Mouse (Mus musculus) forebrain, embryonic 12.5 days (tissue): Measurements from ENCODE around the gene Ankrd66. TPM values are rescaled to one million over a fixed set of nuclear protein-coding genes. Genes with fewer than 3 reads are reported as not detected.

Experiments
- ATAC-seq: fragments of 200-750 bp; cut with Nextera tagmentation; 2 replicates; pipeline ENCODE4 v1.8.0; 2017; ENCODE audit warnings: moderate TSS enrichment; ENCODE audit not compliant: low FRiP score
- H3K27ac ChIP-seq: fragments of 300-500 bp; sonication (generic); 2 replicates; pipeline ENCODE4 v1.5.1; 2016; ENCODE audit warnings: mild to moderate bottlenecking
- H3K27me3 ChIP-seq: fragments of 300-500 bp; sonication (generic); 2 replicates; pipeline ENCODE4 v1.6.1; 2016; ENCODE audit warnings: mild to moderate bottlenecking
- H3K36me3 ChIP-seq: fragments of 300-500 bp; sonication (generic); replicated peaks from 2 replicates; pipeline ENCODE4 v1.6.1; 2016; ENCODE audit warnings: mild to moderate bottlenecking
- H3K4me1 ChIP-seq: fragments of 300-500 bp; sonication (generic); 2 replicates; pipeline ENCODE4 v1.6.1; 2016
- H3K4me2 ChIP-seq: fragments of 300-500 bp; sonication (generic); 2 replicates; pipeline ENCODE4 v1.6.1; 2016; ENCODE audit warnings: mild to moderate bottlenecking, moderate library complexity
- H3K4me3 ChIP-seq: fragments of 300-500 bp; sonication (generic); replicated peaks from 2 replicates; pipeline ENCODE4 v1.5.1; 2016; ENCODE audit warnings: mild to moderate bottlenecking
- H3K9ac ChIP-seq: fragments of 300-500 bp; sonication (generic); 2 replicates; pipeline ENCODE4 v1.6.1; 2016; ENCODE audit warnings: mild to moderate bottlenecking
- H3K9me3 ChIP-seq: fragments of 300-500 bp; sonication (generic); 2 replicates; pipeline ENCODE4 v1.6.1; 2016
- WGBS: fragments of 180-500 bp; shearing (Covaris S2); methylation state at CpG from one replicate; pipeline ENCODE4 v1.1.7; 2016; 5-methylcytosine and 5-hydroxymethylcytosine counted together
- polyA plus RNA-seq: library from polyadenylated mRNA; unstranded; fragments of >200 nt; fragmentation: Nextera tagmentation; extraction: Ambion mirVana; gene quantifications from 2 replicates; pipeline ENCODE4 v1.2.1, GENCODE M21; 2016

The Ankrd66 gene
- polyA plus RNA-seq, result not detected in 2 replicates

GRCm38 (mm10) chr17:43543539-43543938, at the start of gene Ankrd66:
Gene Ankrd66 (minus strand): TSS chr17:43543639.
- H3K36me3 ChIP-seq, result no peaks in the 10 kb centered on the region
- ATAC-seq, result no peak
- no peaks in the 10 kb centered on the region for H3K27me3 ChIP-seq
- no peak within 1 kb of the TSS for H3K4me3 ChIP-seq
- H3K4me1 ChIP-seq, result no peaks in the 10 kb centered on the region
- 78% methylated on average over 1 of the region's 1 CpGs for WGBS
- no peaks in the 10 kb centered on the region for H3K9me3 ChIP-seq
- no peak within 1 kb of the TSS for H3K27ac ChIP-seq
- H3K4me2 ChIP-seq, result no peak within 1 kb of the TSS
- no peak within 1 kb of the TSS for H3K9ac ChIP-seq

GRCm38 (mm10) chr17:43592296-43593291, 49.2 kb upstream of the Ankrd66 start:
- no peak overlapping the region for H3K4me2 ChIP-seq
- H3K27me3 ChIP-seq, result no peaks in the 10 kb centered on the region
- no peak for ATAC-seq
- H3K27ac ChIP-seq, result no peak overlapping the region
- 89% methylated on average over 21 of the region's 21 CpGs for WGBS
- 0 out of 2 replicates have a peak, but pooled peaks cover 4% of the 10 kb centered on the region for H3K9me3 ChIP-seq
- no peak overlapping the region for H3K9ac ChIP-seq
- H3K4me1 ChIP-seq, result no peaks in the 10 kb centered on the region
- no peaks in the 10 kb centered on the region for H3K36me3 ChIP-seq
- H3K4me3 ChIP-seq, result no peak overlapping the region

GRCm38 (mm10) chr17:43590531-43590930, 47.1 kb upstream of the Ankrd66 start:
- WGBS, result 84% methylated on average over 5 of the region's 5 CpGs
- Histone ChIP-seq H3K9ac (no peak overlapping the region), H3K4me1 (no peaks in the 10 kb centered on the region), H3K27ac (no peak overlapping the region), H3K36me3 (no peaks in the 10 kb centered on the region), H3K9me3 (no peaks in the 10 kb centered on the region), H3K4me2 (no peak overlapping the region), H3K27me3 (no peaks in the 10 kb centered on the region), H3K4me3 (no peak overlapping the region)
- ATAC-seq, result no peak

DNA sequence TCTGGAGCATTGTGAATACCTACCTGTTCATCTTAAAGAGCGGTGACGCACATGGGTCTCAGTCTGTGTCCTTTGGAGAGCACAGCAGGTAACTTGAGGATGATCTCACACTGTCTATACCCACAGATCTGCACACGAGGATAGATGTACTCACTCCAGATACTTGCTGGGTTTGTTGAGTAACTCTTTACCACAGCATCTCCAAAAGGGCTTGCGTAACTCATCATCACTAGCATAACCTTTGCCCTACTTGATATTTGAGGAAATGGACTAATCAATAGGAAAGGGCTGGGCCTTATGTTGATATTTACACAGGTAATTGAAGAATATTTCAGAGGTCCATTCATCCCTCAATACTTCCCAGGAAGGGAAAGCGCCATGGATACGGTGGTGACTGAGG, 46.3 kb upstream of the Ankrd66 start:
- ATAC-seq, result no peak
- H3K9ac ChIP-seq, result no peak overlapping the region
- no peaks in the 10 kb centered on the region for H3K27me3 ChIP-seq
- 92% methylated on average over 6 of the region's 6 CpGs for WGBS
- no peak overlapping the region for H3K4me2 ChIP-seq
- H3K27ac ChIP-seq, result no peak overlapping the region
- no peaks in the 10 kb centered on the region for H3K9me3 ChIP-seq
- H3K36me3 ChIP-seq, result no peaks in the 10 kb centered on the region
- no peak overlapping the region for H3K4me3 ChIP-seq
- no peaks in the 10 kb centered on the region for H3K4me1 ChIP-seq

DNA sequence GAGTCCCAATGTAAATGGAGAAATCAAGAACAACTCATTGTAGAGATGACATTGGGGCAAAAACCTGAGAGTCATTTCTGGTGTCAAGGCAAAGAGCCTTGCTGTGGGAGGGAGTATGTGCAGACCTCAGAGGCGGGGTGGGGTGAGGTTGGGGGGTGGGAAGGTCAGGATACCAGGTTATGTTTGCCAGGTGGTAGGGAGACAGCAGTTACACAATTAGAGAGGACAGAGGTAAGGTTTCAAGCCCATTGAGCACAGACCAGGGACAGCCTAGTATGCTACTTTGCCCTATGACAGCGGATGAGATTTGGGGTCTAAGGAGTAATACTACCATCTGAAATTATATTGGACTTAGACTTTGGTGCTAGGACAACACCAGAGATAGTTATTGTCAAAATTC, 43.8 kb upstream of the Ankrd66 start:
- no peaks in the 10 kb centered on the region for H3K4me1 ChIP-seq
- ATAC-seq, result no peak
- H3K9me3 ChIP-seq, result no peaks in the 10 kb centered on the region
- 82% methylated on average over 2 of the region's 2 CpGs for WGBS
- H3K27me3 ChIP-seq, result no peaks in the 10 kb centered on the region
- H3K4me3 ChIP-seq, result no peak overlapping the region
- H3K36me3 ChIP-seq, result no peaks in the 10 kb centered on the region
- H3K27ac ChIP-seq, result no peak overlapping the region
- H3K9ac ChIP-seq, result no peak overlapping the region
- H3K4me2 ChIP-seq, result no peak overlapping the region

GRCm38 (mm10) chr17:43584771-43585170, 41.3 kb upstream of the Ankrd66 start:
- Histone ChIP-seq H3K4me1 (peaks cover 12% of the 10 kb centered on the region), H3K36me3 (no peaks in the 10 kb centered on the region), H3K4me3 (no peak overlapping the region), H3K27me3 (no peaks in the 10 kb centered on the region), H3K9ac (no peak overlapping the region), H3K9me3 (no peaks in the 10 kb centered on the region), H3K4me2 (no peak overlapping the region), H3K27ac (no peak overlapping the region)
- 92% methylated on average over 7 of the region's 7 CpGs for WGBS
- ATAC-seq, result no peak

- WGBS, result 32% methylated on average over 8 of the region's 8 CpGs
- Histone ChIP-seq H3K4me3 (no peak overlapping the region), H3K27ac (0 out of 2 replicates have a peak overlapping the region, but pooled peaks have one; percentile 31)
Measured at GRCm38 (mm10) chr17:43581012-43581467, 37.6 kb upstream of the Ankrd66 start.

GRCm38 (mm10) chr17:43580456-43580855, 37.0 kb upstream of the Ankrd66 start:
- Histone ChIP-seq H3K27me3 (no peaks in the 10 kb centered on the region), H3K36me3 (no peaks in the 10 kb centered on the region), H3K9me3 (no peaks in the 10 kb centered on the region), H3K4me1 (peaks cover 12% of the 10 kb centered on the region), H3K27ac (no peak overlapping the region), H3K4me3 (no peak overlapping the region), H3K9ac (no peak overlapping the region), H3K4me2 (no peak overlapping the region)
- 34% methylated on average over 3 of the region's 3 CpGs for WGBS
- ATAC-seq, result no peak

More at GRCm38 (mm10) chr17:43581012-43581467, 37.6 kb upstream of the Ankrd66 start:
- no peak overlapping the region for H3K9ac ChIP-seq
- ATAC-seq, result peak; percentile 63
- no peaks in the 10 kb centered on the region for H3K36me3 ChIP-seq
- no peaks in the 10 kb centered on the region for H3K27me3 ChIP-seq
- H3K4me1 ChIP-seq, result peaks cover 12% of the 10 kb centered on the region
- no peak overlapping the region for H3K4me2 ChIP-seq
- no peaks in the 10 kb centered on the region for H3K9me3 ChIP-seq

DNA sequence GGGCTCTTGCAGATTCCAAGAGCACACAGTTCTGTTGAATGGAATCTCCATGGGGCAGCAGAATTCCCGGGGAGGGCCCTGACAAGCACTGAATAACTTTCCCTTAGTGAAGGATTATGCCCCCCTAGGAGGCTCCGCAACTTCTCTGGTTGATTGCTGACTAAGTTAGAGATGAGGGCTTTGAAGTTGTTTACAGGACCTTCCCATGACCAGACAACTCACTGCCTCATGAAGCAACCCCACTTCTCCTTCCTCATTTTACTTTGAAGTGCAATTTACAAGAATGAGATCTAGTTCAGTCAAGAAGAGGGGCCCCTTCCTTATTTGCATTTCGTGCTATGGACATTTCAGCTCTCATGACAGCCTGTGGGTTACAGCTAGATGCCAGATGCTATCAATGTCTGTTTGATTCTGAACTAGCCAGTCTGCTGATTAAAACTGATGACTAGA, 30.2 kb upstream of the Ankrd66 start:
- Histone ChIP-seq H3K4me1 (peaks cover 9% of the 10 kb centered on the region; the same call in 1 of the 2 replicates), H3K27ac (no peak overlapping the region), H3K27me3 (0 out of 2 replicates have a peak, but pooled peaks cover 5% of the 10 kb centered on the region), H3K9ac (no peak overlapping the region), H3K36me3 (no peaks in the 10 kb centered on the region), H3K4me2 (no peak overlapping the region), H3K9me3 (no peaks in the 10 kb centered on the region), H3K4me3 (no peak overlapping the region)
- no peak for ATAC-seq
- 25% methylated on average over 3 of the region's 3 CpGs for WGBS

GRCm38 (mm10) chr17:43569287-43569686, 25.8 kb upstream of the Ankrd66 start:
- 0 out of 2 replicates have a peak, but pooled peaks cover 5% of the 10 kb centered on the region for H3K27me3 ChIP-seq
- H3K27ac ChIP-seq, result no peak overlapping the region
- no peak overlapping the region for H3K4me2 ChIP-seq
- WGBS, result 56% methylated on average over 7 of the region's 7 CpGs
- no peaks in the 10 kb centered on the region for H3K9me3 ChIP-seq
- no peaks in the 10 kb centered on the region for H3K36me3 ChIP-seq
- no peak overlapping the region for H3K4me3 ChIP-seq
- no peak for ATAC-seq
- H3K9ac ChIP-seq, result no peak overlapping the region
- peaks cover 19% of the 10 kb centered on the region; the same call in 1 of the 2 replicates for H3K4me1 ChIP-seq

- Histone ChIP-seq H3K4me3 (peak within 1 kb of the TSS; percentile 44), H3K36me3 (no peaks in the 10 kb centered on the region), H3K4me1 (peaks cover 12% of the 10 kb centered on the region; the same call in 1 of the 2 replicates), H3K4me2 (peak within 1 kb of the TSS; percentile 85), H3K27ac (no peak within 1 kb of the TSS), H3K9ac (peak within 1 kb of the TSS; percentile 59), H3K27me3 (0 out of 2 replicates have a peak, but pooled peaks cover 5% of the 10 kb centered on the region), H3K9me3 (no peaks in the 10 kb centered on the region)
- peak; percentile 87 for ATAC-seq
- under 1% methylated on average over 34 of the region's 34 CpGs for WGBS
Measured at GRCm38 (mm10) chr17:43567992-43568888, 24.8 kb upstream of the Ankrd66 start, which contains the start of gene Pla2g7. Gene Pla2g7 (plus strand): TSS chr17:43568098.
